Mouse (Mus musculus): ENCODE results near the gene Adamts17. TPM values are rescaled to one million over a fixed set of nuclear protein-coding genes. Genes with fewer than 3 reads are reported as not detected.

The Adamts17 gene
- polyA plus RNA-seq, 1 experiment from 2014 or later = 13.5 TPM

- WGBS = 87% methylated on average over 9 of the region's 9 CpGs
- no peak overlapping the region for H3K27ac ChIP-seq
- H3K9ac ChIP-seq = no peak overlapping the region
These were observed 7.8 kb downstream of the Adamts17 start for GRCm38 (mm10) chr7:66847299-66847698.

GRCm38 (mm10) chr7:66849316-66849715 is 9.8 kb downstream of the Adamts17 start:
- Histone ChIP-seq H3K4me3 (no peak overlapping the region), H3K4me1 (0 out of 2 replicates have a peak, but pooled peaks cover 3% of the 10 kb centered on the region), H3K9ac (no peak overlapping the region), H3K4me2 (no peak overlapping the region), H3K36me3 (peaks cover 6% of the 10 kb centered on the region), H3K9me3 (no peaks in the 10 kb centered on the region), H3K27ac (no peak overlapping the region), H3K27me3 (no peaks in the 10 kb centered on the region)
- ATAC-seq (ENCODE audit: insufficient number of reproducible peaks, low FRiP score, low TSS enrichment, low read depth) = no peak
- 87% methylated on average over 6 of the region's 6 CpGs for WGBS

More at GRCm38 (mm10) chr7:66847299-66847698, 7.8 kb downstream of the Adamts17 start:
- H3K9me3 ChIP-seq = no peaks in the 10 kb centered on the region
- no peaks in the 10 kb centered on the region for H3K27me3 ChIP-seq
- H3K4me2 ChIP-seq = no peak overlapping the region
- no peak for ATAC-seq (ENCODE audit: insufficient number of reproducible peaks, low FRiP score, low TSS enrichment, low read depth)
- peaks cover 5% of the 10 kb centered on the region; the same call in 1 of the 2 replicates for H3K36me3 ChIP-seq
- no peak overlapping the region for H3K4me3 ChIP-seq
- H3K4me1 ChIP-seq = peaks cover 9% of the 10 kb centered on the region

GRCm38 (mm10) chr7:66852164-66852563 is 12.6 kb downstream of the Adamts17 start:
- H3K9me3 ChIP-seq = no peaks in the 10 kb centered on the region
- H3K9ac ChIP-seq = no peak overlapping the region
- 45% methylated on average over 3 of the region's 3 CpGs for WGBS
- no peak overlapping the region for H3K4me3 ChIP-seq
- H3K36me3 ChIP-seq = peaks cover 14% of the 10 kb centered on the region
- ATAC-seq (ENCODE audit: insufficient number of reproducible peaks, low FRiP score, low TSS enrichment, low read depth) = no peak
- H3K4me1 ChIP-seq = 0 out of 2 replicates have a peak, but pooled peaks cover 3% of the 10 kb centered on the region
- no peak overlapping the region for H3K27ac ChIP-seq
- H3K4me2 ChIP-seq = no peak overlapping the region
- H3K27me3 ChIP-seq = no peaks in the 10 kb centered on the region

GRCm38 (mm10) chr7:66857610-66858009 is 18.1 kb downstream of the Adamts17 start:
- Histone ChIP-seq H3K9ac (no peak overlapping the region), H3K4me1 (peaks cover 5% of the 10 kb centered on the region; the same call in 1 of the 2 replicates), H3K27ac (no peak overlapping the region), H3K4me3 (no peak overlapping the region), H3K27me3 (no peaks in the 10 kb centered on the region), H3K36me3 (peaks cover 8% of the 10 kb centered on the region), H3K9me3 (no peaks in the 10 kb centered on the region), H3K4me2 (no peak overlapping the region)
- ATAC-seq (ENCODE audit: insufficient number of reproducible peaks, low FRiP score, low TSS enrichment, low read depth) = no peak
- 75% methylated on average over 1 of the region's 1 CpGs for WGBS

- 32% methylated on average over 12 of the region's 12 CpGs for WGBS
- Histone ChIP-seq H3K27me3 (no peaks in the 10 kb centered on the region), H3K27ac (no peak overlapping the region), H3K4me2 (no peak overlapping the region), H3K9me3 (no peaks in the 10 kb centered on the region), H3K4me1 (peaks cover 5% of the 10 kb centered on the region; the same call in 1 of the 2 replicates), H3K36me3 (peaks cover 8% of the 10 kb centered on the region), H3K9ac (no peak overlapping the region), H3K4me3 (no peak overlapping the region)
- ATAC-seq (ENCODE audit: insufficient number of reproducible peaks, low FRiP score, low TSS enrichment, low read depth) = peak; percentile 35; the same call in 1 of the 2 replicates
These were observed 18.9 kb downstream of the Adamts17 start for GRCm38 (mm10) chr7:66858247-66859075.

- H3K4me1 ChIP-seq = peaks cover 5% of the 10 kb centered on the region; the same call in 1 of the 2 replicates
- ATAC-seq (ENCODE audit: insufficient number of reproducible peaks, low FRiP score, low TSS enrichment, low read depth) = no peak
- no peaks in the 10 kb centered on the region for H3K9me3 ChIP-seq
- H3K27me3 ChIP-seq = no peaks in the 10 kb centered on the region
- no peak overlapping the region for H3K27ac ChIP-seq
- WGBS = 78% methylated on average over 5 of the region's 5 CpGs
- no peak overlapping the region for H3K4me3 ChIP-seq
- H3K4me2 ChIP-seq = no peak overlapping the region
- H3K36me3 ChIP-seq = peaks cover 15% of the 10 kb centered on the region
- no peak overlapping the region for H3K9ac ChIP-seq
These were observed 19.7 kb downstream of the Adamts17 start for GRCm38 (mm10) chr7:66859220-66859619.

GRCm38 (mm10) chr7:66866944-66867718 is 27.6 kb downstream of the Adamts17 start:
- no peak for ATAC-seq (ENCODE audit: insufficient number of reproducible peaks, low FRiP score, low TSS enrichment, low read depth)
- no peaks in the 10 kb centered on the region for H3K9me3 ChIP-seq
- H3K27me3 ChIP-seq = no peaks in the 10 kb centered on the region
- H3K9ac ChIP-seq = no peak overlapping the region
- WGBS = 61% methylated on average over 19 of the region's 19 CpGs
- peak overlapping the region; percentile 84 for H3K27ac ChIP-seq
- peaks cover 41% of the 10 kb centered on the region for H3K4me1 ChIP-seq
- H3K4me2 ChIP-seq = no peak overlapping the region
- H3K4me3 ChIP-seq = no peak overlapping the region
- peaks cover 7% of the 10 kb centered on the region; the same call in 1 of the 2 replicates for H3K36me3 ChIP-seq

GRCm38 (mm10) chr7:66867719-66868501 is 28.4 kb downstream of the Adamts17 start:
- Histone ChIP-seq H3K4me2 (no peak overlapping the region), H3K9ac (no peak overlapping the region), H3K4me3 (no peak overlapping the region), H3K36me3 (peaks cover 7% of the 10 kb centered on the region; the same call in 1 of the 2 replicates), H3K27ac (peak overlapping the region; percentile 84), H3K9me3 (no peaks in the 10 kb centered on the region), H3K4me1 (peaks cover 46% of the 10 kb centered on the region), H3K27me3 (no peaks in the 10 kb centered on the region)
- ATAC-seq (ENCODE audit: insufficient number of reproducible peaks, low FRiP score, low TSS enrichment, low read depth) = peak; percentile 50; the same call in 1 of the 2 replicates
- 25% methylated on average over 13 of the region's 13 CpGs for WGBS

GRCm38 (mm10) chr7:66871520-66871919 is 32.0 kb downstream of the Adamts17 start:
- Histone ChIP-seq H3K27ac (peak overlapping the region; percentile 77), H3K4me2 (no peak overlapping the region), H3K9ac (no peak overlapping the region), H3K27me3 (no peaks in the 10 kb centered on the region), H3K9me3 (no peaks in the 10 kb centered on the region), H3K4me1 (peaks cover 44% of the 10 kb centered on the region), H3K36me3 (no peaks in the 10 kb centered on the region), H3K4me3 (no peak overlapping the region)
- ATAC-seq (ENCODE audit: insufficient number of reproducible peaks, low FRiP score, low TSS enrichment, low read depth) = peak; percentile 46
- WGBS = 35% methylated on average over 7 of the region's 7 CpGs

GRCm38 (mm10) chr7:66871940-66872511 is 32.5 kb downstream of the Adamts17 start:
- Histone ChIP-seq H3K27me3 (no peaks in the 10 kb centered on the region), H3K4me1 (peaks cover 39% of the 10 kb centered on the region), H3K4me3 (no peak overlapping the region), H3K27ac (peak overlapping the region; percentile 77), H3K9me3 (no peaks in the 10 kb centered on the region), H3K9ac (no peak overlapping the region), H3K36me3 (no peaks in the 10 kb centered on the region), H3K4me2 (0 out of 2 replicates have a peak overlapping the region, but pooled peaks have one; percentile 6)
- ATAC-seq (ENCODE audit: insufficient number of reproducible peaks, low FRiP score, low TSS enrichment, low read depth) = peak; percentile 32
- WGBS = 48% methylated on average over 14 of the region's 14 CpGs

GRCm38 (mm10) chr7:66873235-66873634 is 33.7 kb downstream of the Adamts17 start:
- Histone ChIP-seq H3K4me1 (peaks cover 27% of the 10 kb centered on the region), H3K4me3 (no peak overlapping the region), H3K27ac (no peak overlapping the region), H3K9me3 (no peaks in the 10 kb centered on the region), H3K27me3 (no peaks in the 10 kb centered on the region), H3K9ac (no peak overlapping the region), H3K4me2 (no peak overlapping the region), H3K36me3 (no peaks in the 10 kb centered on the region)
- ATAC-seq (ENCODE audit: insufficient number of reproducible peaks, low FRiP score, low TSS enrichment, low read depth) = no peak
- 55% methylated on average over 2 of the region's 2 CpGs for WGBS
